Mouse (Mus musculus) liver, adult 2 months (tissue): ENCODE data around the gene Mipep.

Source experiments
- CTCF ChIP-seq: fragments of 200-500 bp; IDR thresholded peaks from 2 replicates; pipeline ENCODE4 v1.5.1; 2011; ENCODE audit warnings: low read depth, low read length, control low read depth
- POLR2A ChIP-seq: fragments of 200-500 bp; IDR thresholded peaks from 2 replicates; pipeline ENCODE4 v1.6.1; 2011; ENCODE audit warnings: low read length, control low read depth; ENCODE audit not compliant: insufficient read depth; ENCODE audit errors: extremely low read depth

DNA sequence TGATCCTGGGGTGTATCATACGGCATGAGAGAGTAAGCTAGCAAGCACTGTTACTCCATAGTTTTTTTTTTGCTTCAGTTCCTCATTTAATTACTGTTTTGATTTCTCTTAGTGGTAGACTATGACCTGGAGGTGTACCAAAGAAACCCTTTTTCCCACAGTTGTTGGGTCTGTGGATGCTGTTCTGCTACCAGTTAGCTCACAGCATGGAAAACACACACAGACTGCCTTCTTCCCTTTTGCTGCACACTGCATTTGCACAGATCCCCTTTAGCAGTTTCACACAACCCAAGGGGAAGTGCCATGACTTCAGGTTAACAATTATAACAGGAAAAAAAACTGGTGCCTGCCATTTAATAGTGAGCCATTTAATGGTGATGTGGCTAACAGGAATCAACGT is 45.7 kb downstream of the Mipep start:
- no peak for TF ChIP-seq CTCF
- TF ChIP-seq POLR2A: no peak
